ENCODE assay signal across 8 mouse cellular contexts in genomic region chr5:136458102-136458863, GRCm38 (mm10).
DNase-seq lines count a peak whose midpoint lies in the region; ATAC-seq and TF ChIP-seq lines count a peak whose summit lies in the region.

No protein-coding gene starts in this region.

- peak overlapping the region; percentile 57; the same call in 1 of the 2 replicates for H3K27ac ChIP-seq in heart, embryonic 11.5 days (ENCODE audit: low read depth, low read length)
- H3K27ac ChIP-seq in bone marrow macrophage, adult 2 months (ENCODE audit: insufficient read depth, low read depth, low read length): peak overlapping the region; percentile 79
- peak overlapping the region; percentile 3 for H3K27ac ChIP-seq in kidney, adult 2 months (ENCODE audit: insufficient read depth, low read depth, low read length)
- H3K27ac ChIP-seq in hindbrain, embryonic 12.5 days: no peak overlapping the region

- intact Hi-C loops in heart, postnatal 25 days (cut with DNase I): no loop called here

- no peak overlapping the region for H3K4me3 ChIP-seq in heart, embryonic 11.5 days (ENCODE audit: low read depth, low read length)
- peak overlapping the region; percentile 16; the same call in 1 of the 2 replicates for H3K4me3 ChIP-seq in bone marrow macrophage, adult 2 months (ENCODE audit: insufficient read depth, low read length)
- H3K4me3 ChIP-seq in kidney, adult 2 months (ENCODE audit: insufficient read depth, low read depth, low read length): no peak overlapping the region
- no peak overlapping the region for H3K4me3 ChIP-seq in hindbrain, embryonic 12.5 days

- H3K4me2 ChIP-seq in heart, embryonic 11.5 days: no peak overlapping the region
- H3K4me2 ChIP-seq in hindbrain, embryonic 12.5 days (replicated peaks): no peak overlapping the region

- 0 out of 2 replicates have a peak overlapping the region, but pooled peaks have one; percentile 16 for H3K9ac ChIP-seq in heart, embryonic 11.5 days (ENCODE audit: low read depth, low read length)
- H3K9ac ChIP-seq in hindbrain, embryonic 12.5 days: no peak overlapping the region

- H3K27me3 ChIP-seq in heart, embryonic 11.5 days (ENCODE audit: control insufficient read depth, insufficient read depth, low read length): no peaks in the 10 kb centered on the region
- H3K27me3 ChIP-seq in kidney, adult 2 months (replicated peaks; ENCODE audit: control insufficient read depth, insufficient read depth, low read length): no peaks in the 10 kb centered on the region
- H3K27me3 ChIP-seq in hindbrain, embryonic 12.5 days: no peaks in the 10 kb centered on the region

- 38% methylated on average over 7 of the region's 7 CpGs for WGBS in heart, embryonic 11.5 days (ENCODE audit: insufficient replicate concordance)
- 33% methylated on average over 7 of the region's 7 CpGs for WGBS in kidney, adult 2 months
- 76% methylated on average over 7 of the region's 7 CpGs for WGBS in hindbrain, embryonic 12.5 days

- no peaks in the 10 kb centered on the region for H3K36me3 ChIP-seq in heart, embryonic 11.5 days (ENCODE audit: control insufficient read depth, insufficient read depth, low read length)
- no peaks in the 10 kb centered on the region for H3K36me3 ChIP-seq in kidney, adult 2 months (ENCODE audit: control insufficient read depth, insufficient read depth, low read length)
- no peaks in the 10 kb centered on the region for H3K36me3 ChIP-seq in hindbrain, embryonic 12.5 days

- TF ChIP-seq CTCF in bone marrow macrophage, adult 2 months (IDR thresholded peaks at IDR 0.05; ENCODE audit: low read depth, low read length): no peak
- TF ChIP-seq CTCF in kidney, adult 2 months (conservative IDR thresholded peaks at IDR 0.05; ENCODE audit: insufficient read depth, insufficient read length, low read depth, low read length): no peak

- no peak for TF ChIP-seq POLR2A in bone marrow macrophage, adult 2 months (IDR thresholded peaks at IDR 0.05; ENCODE audit: borderline replicate concordance, low read depth, low read length)
- TF ChIP-seq POLR2A in kidney, adult 2 months (IDR thresholded peaks at IDR 0.05; ENCODE audit: low read depth, low read length): no peak

- no peak for DNase-seq in heart, postnatal 25 days (ENCODE audit: low spot score)
- peak; percentile 76 for DNase-seq in kidney, adult 2 months
- DNase-seq in B cell, adult 2 months: no peak
- DNase-seq in urinary bladder, adult 2 months (ENCODE audit: low spot score): no peak

- ATAC-seq in heart, embryonic 11.5 days (replicated peaks; ENCODE audit: insufficient number of reproducible peaks, low FRiP score, low TSS enrichment): no peak
- peak; percentile 79 for ATAC-seq in megakaryocyte progenitor cell, adult 5-6 weeks (replicated peaks; ENCODE audit: poor library complexity)
- ATAC-seq in hindbrain, embryonic 12.5 days (ENCODE audit: low FRiP score): no peak

- H3K4me1 ChIP-seq in heart, embryonic 11.5 days (ENCODE audit: control insufficient read depth, insufficient read depth, low read length): peaks cover 48% of the 10 kb centered on the region
- peaks cover 71% of the 10 kb centered on the region for H3K4me1 ChIP-seq in bone marrow macrophage, adult 2 months (ENCODE audit: control insufficient read depth, insufficient read depth, low read length)
- peaks cover 18% of the 10 kb centered on the region for H3K4me1 ChIP-seq in kidney, adult 2 months (ENCODE audit: control insufficient read depth, insufficient read depth, low read length)
- H3K4me1 ChIP-seq in hindbrain, embryonic 12.5 days: peaks cover 8% of the 10 kb centered on the region

- H3K9me3 ChIP-seq in heart, embryonic 11.5 days (replicated peaks; ENCODE audit: control insufficient read depth, low read length): no peaks in the 10 kb centered on the region
- H3K9me3 ChIP-seq in hindbrain, embryonic 12.5 days (replicated peaks): no peaks in the 10 kb centered on the region
